Mouse (Mus musculus) olfactory bulb, adult 2 months (tissue): ENCODE measurements around the gene Ppp2r1b. TPM values are rescaled to one million over a fixed set of nuclear protein-coding genes. Genes with fewer than 3 reads are reported as not detected.

ENCODE experiments used
- H3K27ac ChIP-seq: fragments of 200-500 bp; 2 replicates; pipeline ENCODE4 v1.5.1; 2012; ENCODE audit warnings: low read depth, low read length; ENCODE audit not compliant: insufficient read depth
- H3K4me1 ChIP-seq: fragments of 200-500 bp; 2 replicates; pipeline ENCODE4 v1.6.1; 2012; ENCODE audit warnings: low read length; ENCODE audit not compliant: control insufficient read depth, insufficient read depth
- H3K4me3 ChIP-seq: fragments of 200-500 bp; 2 replicates; pipeline ENCODE4 v1.5.1; 2012; ENCODE audit warnings: mild to moderate bottlenecking, low read depth, low read length, moderate library complexity; ENCODE audit not compliant: insufficient read depth
- CTCF ChIP-seq: fragments of 200-500 bp; IDR thresholded peaks from 2 replicates; pipeline ENCODE4 v1.5.1; 2012; ENCODE audit warnings: low read depth, mild to moderate bottlenecking, low read length, moderate library complexity; ENCODE audit not compliant: insufficient read depth
- POLR2A ChIP-seq: fragments of 200-500 bp; IDR thresholded peaks from 2 replicates; pipeline ENCODE4 v1.6.1; 2012; ENCODE audit warnings: mild to moderate bottlenecking, low read depth, low read length, moderate library complexity; ENCODE audit not compliant: insufficient read depth
- WGBS: fragments of 180-500 bp; shearing (Covaris S2); methylation state at CpG from one replicate; pipeline ENCODE4 v1.1.7; 2018; 5-methylcytosine and 5-hydroxymethylcytosine counted together
- polyA plus RNA-seq: library from polyadenylated mRNA; stranded (reverse); fragments of >200 nt; gene quantifications from 2 replicates; pipeline ENCODE4 v1.2.4, GENCODE M21; 2012; ENCODE audit warnings: low replicate concordance; ENCODE audit not compliant: missing spikeins, insufficient read depth, insufficient read length

The Ppp2r1b gene
- polyA plus RNA-seq, 1 experiment = not detected

DNA sequence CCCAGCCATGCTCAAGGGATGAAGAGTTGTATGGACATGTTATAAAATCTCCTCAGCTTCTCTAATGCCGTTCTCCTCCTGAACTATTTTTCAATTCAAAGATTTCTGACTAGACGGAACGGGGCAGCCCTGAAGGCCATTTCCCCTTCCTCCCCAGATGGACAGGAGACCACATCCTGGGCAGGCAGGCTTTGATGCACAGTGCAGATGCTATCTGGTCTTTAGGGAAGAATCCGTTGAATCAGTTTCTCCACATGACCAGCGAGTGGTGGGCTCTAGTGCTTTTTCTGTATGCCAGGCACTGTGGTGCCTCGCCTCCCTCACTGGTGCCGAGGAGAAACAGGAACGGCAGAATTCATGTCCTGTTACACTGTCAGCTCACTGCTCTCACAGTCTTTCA, 11.3 kb upstream of the Ppp2r1b start:
- no peak overlapping the region for H3K27ac ChIP-seq
- WGBS = 91% methylated on average over 8 of the region's 8 CpGs
- TF ChIP-seq CTCF (no peak), POLR2A (no peak)

GRCm38 (mm10) chr9:50835068-50835705, 9.9 kb upstream of the Ppp2r1b start:
- Histone ChIP-seq H3K4me1 (peaks cover 9% of the 10 kb centered on the region), H3K4me3 (no peak overlapping the region), H3K27ac (no peak overlapping the region)
- WGBS = 84% methylated on average over 10 of the region's 10 CpGs
- TF ChIP-seq CTCF = no peak
- TF ChIP-seq POLR2A = no peak

More for the DNA sequence above, 11.3 kb upstream of the Ppp2r1b start:
- Histone ChIP-seq H3K4me1 (peaks cover 9% of the 10 kb centered on the region), H3K4me3 (no peak overlapping the region)

DNA sequence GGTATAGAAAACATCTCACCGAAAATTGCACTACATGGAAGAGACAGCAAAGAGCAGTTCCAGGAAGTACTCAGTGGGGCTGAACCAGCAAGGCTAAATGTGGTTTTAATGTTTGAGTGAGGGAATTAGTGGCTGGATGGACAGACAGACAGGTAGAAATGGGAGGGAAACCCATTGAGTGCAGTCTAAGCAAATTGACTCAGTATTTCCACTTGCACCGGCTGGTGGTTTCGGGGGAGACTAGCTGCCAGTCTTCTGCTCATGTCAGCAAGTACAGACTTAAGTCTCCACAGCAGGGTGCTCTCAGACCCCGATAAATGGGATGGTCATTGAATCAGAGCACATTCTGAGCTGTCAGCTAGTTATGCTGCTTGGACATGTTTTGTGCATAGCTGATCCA, 9.0 kb upstream of the Ppp2r1b start:
- 79% methylated on average over 4 of the region's 4 CpGs for WGBS
- Histone ChIP-seq H3K4me3 (no peak overlapping the region), H3K4me1 (peaks cover 7% of the 10 kb centered on the region), H3K27ac (no peak overlapping the region)
- TF ChIP-seq CTCF (no peak), POLR2A (no peak)

- Histone ChIP-seq H3K4me3 (no peak overlapping the region), H3K4me1 (no peaks in the 10 kb centered on the region), H3K27ac (no peak overlapping the region)
- no peak for TF ChIP-seq POLR2A
- no peak for TF ChIP-seq CTCF
- WGBS = 78% methylated on average over 13 of the region's 13 CpGs
Observed at GRCm38 (mm10) chr9:50841079-50841789, 3.9 kb upstream of the Ppp2r1b start.

GRCm38 (mm10) chr9:50845547-50845946, 446 bp downstream of the Ppp2r1b start:
- Histone ChIP-seq H3K4me1 (0 out of 2 replicates have a peak, but pooled peaks cover 2% of the 10 kb centered on the region), H3K27ac (no peak overlapping the region), H3K4me3 (no peak overlapping the region)
- 64% methylated on average over 9 of the region's 9 CpGs for WGBS
- TF ChIP-seq CTCF (no peak), POLR2A (no peak)

DNA sequence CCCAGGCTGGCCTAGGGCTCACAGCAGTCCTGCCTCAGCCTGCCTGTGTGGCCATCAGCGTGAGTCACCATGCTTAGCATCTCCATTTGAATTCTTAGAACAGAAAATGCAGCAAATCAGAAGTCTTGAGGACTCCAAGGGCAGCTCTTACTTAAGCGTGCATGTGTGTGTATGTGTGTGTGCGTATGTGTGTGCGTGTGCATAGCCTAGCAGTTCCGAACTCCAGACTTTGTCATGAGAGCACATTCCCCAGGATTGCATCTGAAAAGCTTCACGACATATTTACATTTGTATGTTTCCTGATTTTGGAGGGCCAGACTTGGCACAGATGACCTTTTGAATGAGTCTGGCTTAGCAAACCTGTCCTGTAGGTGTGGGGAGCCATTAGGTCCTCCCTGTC, 2.0 kb downstream of the Ppp2r1b start:
- 0 out of 2 replicates have a peak, but pooled peaks cover 2% of the 10 kb centered on the region for H3K4me1 ChIP-seq
- H3K27ac ChIP-seq = no peak overlapping the region
- 92% methylated on average over 6 of the region's 6 CpGs for WGBS
- H3K4me3 ChIP-seq = no peak overlapping the region
- TF ChIP-seq CTCF (no peak), POLR2A (no peak)

GRCm38 (mm10) chr9:50847606-50848368, 2.7 kb downstream of the Ppp2r1b start:
- Histone ChIP-seq H3K4me3 (no peak overlapping the region), H3K4me1 (peaks cover 3% of the 10 kb centered on the region; the same call in 1 of the 2 replicates), H3K27ac (no peak overlapping the region)
- TF ChIP-seq POLR2A (no peak), CTCF (no peak)
- WGBS = 77% methylated on average over 12 of the region's 12 CpGs

GRCm38 (mm10) chr9:50848821-50849220, 3.7 kb downstream of the Ppp2r1b start:
- no peak overlapping the region for H3K4me3 ChIP-seq
- WGBS = 71% methylated on average over 5 of the region's 5 CpGs
- TF ChIP-seq CTCF (no peak), POLR2A (no peak)
- peaks cover 6% of the 10 kb centered on the region; the same call in 1 of the 2 replicates for H3K4me1 ChIP-seq
- H3K27ac ChIP-seq = no peak overlapping the region

DNA sequence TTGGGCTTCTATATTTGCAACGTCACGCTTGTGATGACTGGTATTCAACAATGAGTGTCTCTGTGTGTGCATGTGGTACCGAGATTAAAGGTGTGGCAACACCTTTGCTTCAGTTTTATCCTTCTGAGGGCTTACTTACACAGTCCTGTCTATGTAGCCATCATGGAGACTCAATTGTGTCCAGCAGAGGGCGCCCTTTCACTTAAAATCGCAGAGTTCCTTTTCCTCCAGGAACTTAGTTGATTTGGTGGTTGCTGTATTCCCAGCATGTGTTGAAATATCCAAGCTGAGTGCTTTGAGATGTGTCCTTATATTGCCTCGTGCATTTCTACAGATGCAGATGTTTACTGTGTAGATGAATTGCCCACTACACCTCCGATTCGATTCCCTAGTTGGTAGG, 4.1 kb downstream of the Ppp2r1b start:
- Histone ChIP-seq H3K4me1 (peaks cover 6% of the 10 kb centered on the region; the same call in 1 of the 2 replicates), H3K27ac (no peak overlapping the region), H3K4me3 (no peak overlapping the region)
- no peak for TF ChIP-seq POLR2A
- no peak for TF ChIP-seq CTCF
- WGBS = 16% methylated on average over 8 of the region's 8 CpGs
